Mouse (Mus musculus) liver, embryonic 16.5 days (tissue): Measurements from ENCODE around the gene Gdf9. TPM values are rescaled to one million over a fixed set of nuclear protein-coding genes. Genes with fewer than 3 reads are reported as not detected.
A peak's percentile ranks its signal among the peaks of the same experiment; 100 is the strongest.

Experiments used
- ATAC-seq: fragments of 200-750 bp; cut with Nextera tagmentation; 2 replicates; pipeline ENCODE4 v1.8.0; 2017; ENCODE audit warnings: low read depth, mild to moderate bottlenecking, moderate number of reproducible peaks, moderate library complexity
- H3K27ac ChIP-seq: fragments of 300-500 bp; sonication (generic); 2 replicates; pipeline ENCODE4 v1.5.1; 2014; ENCODE audit warnings: mild to moderate bottlenecking, low read length
- H3K27me3 ChIP-seq: fragments of 300-500 bp; sonication (generic); 2 replicates; pipeline ENCODE4 v1.6.1; 2014; ENCODE audit warnings: low read depth, low read length, mixed read lengths; ENCODE audit not compliant: control insufficient read depth, insufficient read depth
- H3K36me3 ChIP-seq: fragments of 300-500 bp; sonication (generic); 2 replicates; pipeline ENCODE4 v1.6.1; 2014; ENCODE audit warnings: mild to moderate bottlenecking; ENCODE audit not compliant: control insufficient read depth, insufficient read depth
- H3K4me1 ChIP-seq: fragments of 300-500 bp; sonication (generic); 2 replicates; pipeline ENCODE4 v1.6.1; 2014; ENCODE audit warnings: low read depth, low read length, mixed read lengths; ENCODE audit not compliant: control insufficient read depth
- H3K4me2 ChIP-seq: fragments of 300-500 bp; sonication (generic); 2 replicates; pipeline ENCODE4 v1.6.1; 2014; ENCODE audit warnings: low read depth, low read length, mixed read lengths
- H3K4me3 ChIP-seq: fragments of 300-500 bp; sonication (generic); 2 replicates; pipeline ENCODE4 v1.5.1; 2014; ENCODE audit warnings: low read depth, mild to moderate bottlenecking, low read length
- H3K9ac ChIP-seq: fragments of 300-500 bp; sonication (generic); 2 replicates; pipeline ENCODE4 v1.6.1; 2014; ENCODE audit warnings: low read depth, low read length
- H3K9me3 ChIP-seq: fragments of 300-500 bp; sonication (generic); replicated peaks from 2 replicates; pipeline ENCODE4 v1.6.1; 2016; ENCODE audit warnings: low read length; ENCODE audit not compliant: control insufficient read depth
- WGBS: fragments of 180-500 bp; shearing (Covaris S2); extraction: QIAGEN DNeasy Blood & Tissue Kit; methylation state at CpG from one replicate; pipeline ENCODE4 v1.1.7; 2014; ENCODE audit not compliant: insufficient replicate concordance; 5-methylcytosine and 5-hydroxymethylcytosine counted together
- polyA plus RNA-seq: library from polyadenylated mRNA; unstranded; fragments of >200 nt; fragmentation: Nextera tagmentation; extraction: Ambion mirVana; gene quantifications from 2 replicates; pipeline ENCODE4 v1.2.1, GENCODE M21; 2015

Gene Gdf9
- polyA plus RNA-seq, 1 experiment from 2014 or later: 0.41 TPM

DNA sequence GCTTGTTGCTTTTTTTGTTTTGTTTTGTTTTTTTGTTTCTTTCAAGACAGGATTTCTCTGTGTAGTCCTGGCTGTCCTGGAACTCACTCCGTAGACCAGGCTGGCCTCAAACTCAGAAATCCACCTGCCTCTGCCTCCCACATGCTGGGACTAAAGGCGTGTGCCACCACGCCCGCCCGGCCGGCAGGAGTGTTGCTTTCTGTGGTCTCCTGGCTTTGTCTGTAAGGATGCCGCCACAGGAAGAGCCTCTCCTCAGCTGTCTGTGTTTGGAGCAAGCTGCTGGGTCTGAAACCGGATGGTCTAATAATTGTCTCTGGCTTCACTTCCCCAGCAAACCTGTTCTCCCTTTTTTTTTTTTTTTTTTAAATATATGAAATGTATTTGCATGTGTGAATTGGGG lies 4.7 kb downstream of the Gdf9 start:
- Histone ChIP-seq H3K27me3 (no peaks in the 10 kb centered on the region; the same call in 1 of the 2 replicates), H3K27ac (no peak overlapping the region), H3K4me3 (no peak overlapping the region), H3K9ac (no peak overlapping the region), H3K4me1 (peaks cover 26% of the 10 kb centered on the region), H3K9me3 (no peaks in the 10 kb centered on the region), H3K36me3 (no peaks in the 10 kb centered on the region), H3K4me2 (no peak overlapping the region)
- ATAC-seq: no peak
- WGBS: 44% methylated on average over 8 of the region's 8 CpGs

DNA sequence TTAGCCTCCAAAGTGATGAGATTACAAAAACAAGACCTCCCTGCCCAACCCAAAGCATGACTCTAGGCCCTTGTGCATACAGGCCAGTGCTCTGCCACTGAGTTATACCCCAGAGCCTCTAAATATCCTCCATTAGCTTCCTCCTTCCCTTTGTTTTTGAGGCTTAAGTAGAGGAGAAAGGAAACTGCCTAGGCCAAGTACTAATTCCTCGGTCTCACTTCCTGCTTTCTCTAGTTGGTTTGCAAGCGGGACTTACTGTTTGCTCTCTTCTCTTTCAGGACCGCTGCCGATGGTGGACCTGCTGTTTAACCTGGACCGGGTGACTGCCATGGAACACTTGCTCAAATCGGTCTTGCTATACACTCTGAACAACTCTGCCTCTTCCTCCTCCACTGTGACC lies 5.5 kb downstream of the Gdf9 start:
- Histone ChIP-seq H3K9ac (no peak overlapping the region), H3K9me3 (no peaks in the 10 kb centered on the region), H3K4me1 (peaks cover 24% of the 10 kb centered on the region), H3K4me3 (no peak overlapping the region), H3K4me2 (no peak overlapping the region), H3K27ac (no peak overlapping the region), H3K27me3 (no peaks in the 10 kb centered on the region; the same call in 1 of the 2 replicates), H3K36me3 (no peaks in the 10 kb centered on the region)
- WGBS: 58% methylated on average over 6 of the region's 6 CpGs
- no peak for ATAC-seq

DNA sequence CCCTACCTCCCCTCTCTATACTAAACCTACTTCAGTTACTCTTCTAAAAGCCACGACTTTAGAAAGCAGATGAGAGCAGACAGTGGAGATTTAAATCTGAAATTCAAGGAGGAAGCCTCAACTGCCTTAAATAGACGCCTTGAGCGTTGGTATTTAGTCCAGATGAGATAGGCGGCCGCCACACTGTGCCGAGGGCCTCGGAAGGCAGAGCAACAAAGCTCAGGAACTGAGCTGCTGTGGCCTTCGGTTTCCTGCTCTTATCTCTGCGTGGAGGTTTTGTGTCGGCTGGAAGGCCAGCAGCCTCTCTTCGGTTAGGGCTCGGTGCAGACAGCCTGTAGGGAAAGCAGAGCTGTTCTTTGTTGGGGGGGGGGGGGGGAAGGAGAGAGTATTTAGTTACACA lies 11.1 kb downstream of the Gdf9 start:
- Histone ChIP-seq H3K27ac (peak overlapping the region; percentile 39; the same call in 1 of the 2 replicates), H3K4me3 (no peak overlapping the region), H3K4me2 (0 out of 2 replicates have a peak overlapping the region, but pooled peaks have one; percentile 12), H3K9ac (0 out of 2 replicates have a peak overlapping the region, but pooled peaks have one; percentile 7), H3K27me3 (no peaks in the 10 kb centered on the region; the same call in 1 of the 2 replicates), H3K9me3 (no peaks in the 10 kb centered on the region), H3K4me1 (peaks cover 4% of the 10 kb centered on the region), H3K36me3 (no peaks in the 10 kb centered on the region)
- WGBS: 2% methylated on average over 12 of the region's 12 CpGs
- ATAC-seq: no peak

DNA sequence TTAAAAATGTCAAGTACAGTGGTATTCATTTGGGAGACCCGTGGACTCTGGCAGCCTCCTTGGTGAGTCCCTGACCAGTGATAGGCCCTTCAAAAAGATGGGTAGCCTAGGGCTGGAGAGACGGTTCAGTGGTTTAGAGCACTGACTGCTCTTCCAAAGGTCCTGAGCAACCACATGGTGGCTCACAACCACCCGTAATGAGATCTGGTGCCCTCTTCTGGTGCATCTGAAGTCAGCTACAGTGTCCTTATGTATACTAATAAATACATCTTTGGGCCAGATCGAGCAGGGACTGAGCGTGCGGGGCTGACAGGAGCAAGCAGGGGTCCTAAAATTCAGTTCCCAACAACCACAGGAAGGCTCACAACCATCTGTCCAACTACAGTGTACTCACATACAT lies 13.0 kb downstream of the Gdf9 start:
- H3K4me2 ChIP-seq: no peak overlapping the region
- no peak for ATAC-seq
- H3K4me3 ChIP-seq: no peak overlapping the region
- H3K27me3 ChIP-seq: no peaks in the 10 kb centered on the region; the same call in 1 of the 2 replicates
- no peaks in the 10 kb centered on the region for H3K9me3 ChIP-seq
- H3K36me3 ChIP-seq: no peaks in the 10 kb centered on the region
- no peak overlapping the region for H3K27ac ChIP-seq
- H3K4me1 ChIP-seq: peaks cover 4% of the 10 kb centered on the region
- 14% methylated on average over 6 of the region's 6 CpGs for WGBS
- no peak overlapping the region for H3K9ac ChIP-seq

DNA sequence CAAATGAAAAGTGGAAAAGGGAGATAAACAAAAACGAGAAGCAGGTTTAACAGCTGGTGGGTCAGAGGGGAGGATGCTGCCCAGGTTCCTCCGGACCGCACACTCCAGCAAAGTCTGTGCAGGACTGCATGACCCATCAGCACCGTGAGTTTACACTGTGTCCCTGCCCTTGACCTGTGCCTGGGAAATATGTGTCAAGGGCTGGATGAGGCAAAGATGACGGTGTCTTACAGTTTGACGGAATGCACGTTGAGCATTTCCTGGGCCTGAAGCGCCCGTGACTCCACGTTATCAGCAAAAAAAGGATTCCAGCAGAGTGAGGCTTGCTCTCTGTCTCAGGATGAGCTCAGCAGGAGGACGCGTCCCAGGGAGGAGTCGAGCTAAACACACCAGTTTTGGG lies 14.7 kb downstream of the Gdf9 start:
- Histone ChIP-seq H3K36me3 (no peaks in the 10 kb centered on the region), H3K9me3 (no peaks in the 10 kb centered on the region), H3K9ac (no peak overlapping the region), H3K4me3 (no peak overlapping the region), H3K4me1 (peaks cover 8% of the 10 kb centered on the region), H3K27ac (peak overlapping the region; percentile 1), H3K4me2 (no peak overlapping the region), H3K27me3 (no peaks in the 10 kb centered on the region)
- 50% methylated on average over 13 of the region's 13 CpGs for WGBS
- ATAC-seq: peak; percentile 37; the same call in 1 of the 2 replicates

DNA sequence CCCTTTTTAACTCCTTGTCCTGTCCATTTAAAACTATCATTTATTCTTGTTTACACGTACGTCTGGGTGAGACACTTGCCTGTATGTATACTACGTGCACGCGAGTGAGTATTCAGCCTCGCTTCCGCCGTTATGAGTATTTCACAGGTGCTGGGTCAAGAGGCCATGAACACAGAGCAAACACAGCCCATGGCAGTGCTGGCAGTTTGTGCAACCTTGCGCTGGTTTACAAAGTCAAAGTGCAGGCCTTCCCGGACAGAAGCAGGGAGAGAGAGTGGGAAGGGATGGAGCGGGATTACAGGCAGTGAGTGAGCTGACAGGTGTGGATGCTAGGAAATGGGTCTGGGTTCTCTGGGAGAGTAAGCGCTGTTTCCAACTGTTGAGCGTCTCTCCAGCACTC lies 15.4 kb downstream of the Gdf9 start:
- H3K9me3 ChIP-seq: no peaks in the 10 kb centered on the region
- peaks cover 8% of the 10 kb centered on the region for H3K4me1 ChIP-seq
- H3K27me3 ChIP-seq: peaks cover 2% of the 10 kb centered on the region; the same call in 1 of the 2 replicates
- H3K4me2 ChIP-seq: no peak overlapping the region
- no peaks in the 10 kb centered on the region for H3K36me3 ChIP-seq
- WGBS: 80% methylated on average over 13 of the region's 13 CpGs
- H3K9ac ChIP-seq: no peak overlapping the region
- ATAC-seq: peak; percentile 84
- no peak overlapping the region for H3K4me3 ChIP-seq
- H3K27ac ChIP-seq: peak overlapping the region; percentile 1; the same call in 1 of the 2 replicates

DNA sequence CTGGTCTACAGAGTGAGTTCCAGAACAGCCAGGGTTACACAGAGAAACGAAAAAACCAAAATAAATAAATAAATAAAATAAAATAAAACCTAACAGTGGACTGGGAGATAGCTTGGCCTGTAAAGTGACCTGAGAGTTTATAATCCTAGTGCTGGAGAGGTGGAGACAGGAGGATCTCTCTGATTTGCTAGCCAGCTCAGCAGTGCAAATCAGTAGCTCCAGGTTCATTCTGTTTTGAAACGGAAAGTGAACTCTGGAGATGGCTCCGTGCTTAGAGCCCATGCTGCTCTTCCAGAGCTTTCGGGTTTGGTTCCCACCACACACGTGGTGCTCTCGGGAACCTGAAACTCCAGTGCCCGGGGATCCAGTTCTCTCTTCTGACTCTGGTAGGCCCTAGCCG lies 17.2 kb downstream of the Gdf9 start:
- WGBS: 73% methylated on average over 8 of the region's 8 CpGs
- peaks cover 3% of the 10 kb centered on the region; the same call in 1 of the 2 replicates for H3K27me3 ChIP-seq
- no peaks in the 10 kb centered on the region for H3K36me3 ChIP-seq
- H3K4me3 ChIP-seq: no peak overlapping the region
- H3K27ac ChIP-seq: 0 out of 2 replicates have a peak overlapping the region, but pooled peaks have one; percentile 12
- no peaks in the 10 kb centered on the region for H3K9me3 ChIP-seq
- H3K4me1 ChIP-seq: peaks cover 4% of the 10 kb centered on the region; the same call in 1 of the 2 replicates
- no peak overlapping the region for H3K4me2 ChIP-seq
- H3K9ac ChIP-seq: no peak overlapping the region
- ATAC-seq: no peak

DNA sequence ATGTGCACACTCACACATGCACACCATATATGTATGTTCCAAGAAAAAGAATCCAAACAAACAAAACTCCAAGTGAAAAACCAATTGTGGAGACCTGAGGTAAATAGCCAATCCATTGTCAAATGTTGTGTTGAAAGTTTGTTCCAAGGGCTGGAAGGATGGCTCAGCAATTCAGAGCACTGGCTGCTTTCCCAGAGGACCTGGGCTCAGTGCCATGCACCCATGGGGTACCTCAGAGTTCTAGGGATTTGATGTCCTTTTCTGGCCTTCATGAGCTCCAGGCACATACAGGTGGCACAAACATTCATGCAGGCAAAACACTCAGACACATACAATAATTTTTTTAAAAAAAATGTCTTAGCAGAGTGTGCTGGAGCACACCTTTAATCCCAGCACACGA lies 17.7 kb downstream of the Gdf9 start:
- Histone ChIP-seq H3K9ac (no peak overlapping the region), H3K27ac (no peak overlapping the region), H3K4me3 (no peak overlapping the region), H3K27me3 (peaks cover 3% of the 10 kb centered on the region; the same call in 1 of the 2 replicates), H3K36me3 (no peaks in the 10 kb centered on the region), H3K4me1 (peaks cover 4% of the 10 kb centered on the region; the same call in 1 of the 2 replicates), H3K4me2 (no peak overlapping the region), H3K9me3 (no peaks in the 10 kb centered on the region)
- ATAC-seq: 0 out of 2 replicates have a peak, but pooled peaks have one; percentile 35
- WGBS: 72% methylated on average over 1 of the region's 1 CpGs

DNA sequence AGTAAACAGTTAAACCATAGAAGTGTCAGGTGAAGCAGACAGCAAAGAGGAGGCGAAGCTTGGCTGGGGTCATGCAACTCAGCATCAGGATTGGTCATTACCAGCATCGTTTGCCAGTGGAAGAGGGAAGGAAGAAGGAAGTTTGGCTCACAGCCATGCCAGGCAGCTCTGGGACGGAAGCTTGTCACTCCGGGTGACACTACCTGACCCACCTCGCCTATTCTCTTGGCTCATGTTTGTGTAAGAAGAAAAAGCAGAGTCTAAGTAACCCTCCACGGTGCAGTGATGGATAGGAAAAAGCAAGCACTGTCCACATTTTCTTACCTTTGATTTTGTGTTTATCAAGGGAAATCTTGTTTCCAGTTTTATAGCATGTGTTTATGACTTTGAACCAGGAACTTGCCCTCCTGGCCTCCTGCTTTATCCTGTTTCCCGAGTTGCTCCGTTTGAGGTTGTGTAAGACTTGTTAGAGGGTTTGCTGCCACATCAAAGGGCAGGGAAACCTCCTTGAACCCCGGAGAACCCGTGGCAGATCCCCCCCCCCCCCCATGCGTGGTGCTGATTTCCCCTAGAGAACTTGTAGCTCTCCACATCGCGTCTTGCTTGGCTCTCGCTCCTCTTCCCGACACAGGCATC lies 19.4 kb downstream of the Gdf9 start:
- peaks cover 4% of the 10 kb centered on the region; the same call in 1 of the 2 replicates for H3K4me1 ChIP-seq
- H3K9me3 ChIP-seq: no peaks in the 10 kb centered on the region
- no peak overlapping the region for H3K27ac ChIP-seq
- H3K9ac ChIP-seq: no peak overlapping the region
- H3K4me2 ChIP-seq: no peak overlapping the region
- peaks cover 3% of the 10 kb centered on the region; the same call in 1 of the 2 replicates for H3K27me3 ChIP-seq
- no peak for ATAC-seq
- WGBS: 25% methylated on average over 15 of the region's 15 CpGs
- H3K4me3 ChIP-seq: no peak overlapping the region
- no peaks in the 10 kb centered on the region for H3K36me3 ChIP-seq
